Mouse (Mus musculus) spleen, postnatal 14 days (tissue): Measurements from ENCODE around the gene Nlgn1.

Source experiments
- DNase-seq, 2 experiments: peaks; one replicate each; pipeline ENCODE4 v3.0.0; 2021 to 2022; ENCODE audit warnings: low spot score in 2 of 2

Gene Nlgn1

DNA sequence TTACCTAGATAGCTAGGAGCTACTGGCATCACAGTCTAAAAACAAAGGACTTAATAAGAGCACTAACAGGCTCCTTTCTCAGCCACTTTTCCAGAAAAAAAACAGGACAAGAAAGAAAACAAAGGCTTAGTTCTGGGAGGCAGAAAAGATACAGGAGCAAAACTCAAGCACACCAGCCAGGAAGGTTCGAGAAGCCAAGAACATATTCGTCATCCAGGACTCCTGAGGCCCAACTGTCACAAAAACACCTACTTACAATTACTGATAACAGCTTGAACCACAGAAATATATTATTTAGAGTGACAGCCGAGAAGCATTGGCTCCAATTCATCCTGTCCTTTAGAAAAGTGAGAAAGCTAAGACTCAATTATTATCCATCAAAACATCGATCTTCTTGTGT, 281.5 kb downstream of the Nlgn1 start:
- no peak for DNase-seq

GRCm38 (mm10) chr3:26042966-26043365, 289.3 kb downstream of the Nlgn1 start:
- no peak for DNase-seq

DNA sequence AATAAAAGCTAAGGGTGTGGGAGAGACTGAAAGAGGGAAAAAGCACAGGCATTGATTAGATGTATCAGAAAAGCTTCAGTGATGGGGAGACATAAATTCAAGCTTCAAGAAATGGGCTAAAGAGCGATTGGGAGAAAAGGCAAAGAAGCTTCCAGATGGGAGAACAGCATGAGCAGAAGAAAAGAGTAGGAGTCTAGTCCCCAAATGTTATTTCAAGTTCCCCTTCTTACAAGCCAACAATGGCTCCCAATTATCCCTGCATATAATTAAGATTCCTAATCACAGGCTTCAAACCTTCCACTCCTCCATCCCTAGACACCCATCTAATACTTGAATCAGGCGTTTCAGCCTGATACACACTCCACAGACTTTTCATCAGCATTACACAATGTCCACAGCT, 292.6 kb downstream of the Nlgn1 start:
- no peak for DNase-seq

- no peak for DNase-seq
Measured at GRCm38 (mm10) chr3:26026025-26026424, 306.2 kb downstream of the Nlgn1 start.

GRCm38 (mm10) chr3:26023217-26023616, 309.0 kb downstream of the Nlgn1 start:
- DNase-seq: no peak

DNA sequence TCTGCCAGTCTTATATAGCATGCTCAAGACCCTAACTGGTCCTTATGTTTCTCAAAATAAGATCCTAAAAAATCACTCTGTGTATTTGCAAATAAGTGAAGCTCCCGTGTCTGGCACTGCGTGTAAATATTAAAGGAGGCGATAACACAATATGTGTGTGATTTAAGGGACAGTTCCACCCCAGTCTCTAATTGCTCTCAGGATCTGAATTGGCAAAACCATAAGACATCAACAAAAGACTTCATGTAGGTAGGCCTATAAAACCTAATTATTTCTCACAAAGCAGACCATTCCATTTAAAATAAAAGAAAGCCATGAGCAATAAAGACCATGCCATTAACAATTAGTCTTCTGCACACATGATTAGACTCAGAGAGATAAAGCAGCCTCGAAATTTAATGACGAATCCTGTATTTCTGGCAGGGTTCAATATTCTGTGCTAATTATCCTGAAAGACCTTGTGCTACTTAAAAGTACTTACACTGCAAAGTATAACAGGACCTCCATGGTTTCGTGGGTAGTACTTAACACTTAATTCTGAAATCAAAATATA, 310.6 kb downstream of the Nlgn1 start:
- DNase-seq: no peak

GRCm38 (mm10) chr3:26011310-26012078, 320.8 kb downstream of the Nlgn1 start:
- DNase-seq: no peak

DNA sequence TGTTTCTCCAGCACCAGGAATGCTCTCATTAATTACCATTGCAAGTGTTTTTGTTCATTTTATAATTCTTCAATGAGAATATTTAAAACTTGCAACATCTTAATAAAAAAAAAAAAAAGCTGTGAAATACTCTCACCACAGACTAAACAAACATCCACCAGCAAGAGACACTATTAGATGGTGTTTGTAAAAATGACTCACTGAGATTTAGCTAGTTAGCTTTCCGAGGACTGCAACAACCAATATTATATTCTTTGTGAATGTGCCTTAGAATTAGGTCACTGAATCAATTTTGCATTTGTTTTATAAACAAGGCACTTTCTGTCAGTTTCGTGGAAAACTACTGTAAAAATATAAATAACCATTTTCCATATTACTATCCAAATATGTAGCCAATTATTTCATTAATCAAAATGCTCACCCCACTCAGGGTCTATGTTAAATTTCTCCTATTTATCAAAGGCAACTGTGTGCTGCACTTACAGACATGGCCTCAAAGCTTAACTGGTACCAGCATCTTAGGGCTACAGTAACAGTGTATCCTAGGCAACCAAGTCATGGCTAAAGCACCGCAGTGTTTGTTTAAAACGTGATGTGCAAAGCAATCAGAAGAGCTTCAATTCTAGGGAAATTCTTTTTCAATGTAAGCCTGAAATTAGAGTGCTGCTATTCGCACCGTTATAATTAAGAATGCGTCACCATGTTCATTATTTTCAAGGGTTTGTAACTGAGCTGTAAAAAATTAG, 329.2 kb downstream of the Nlgn1 start:
- DNase-seq: no peak

DNA sequence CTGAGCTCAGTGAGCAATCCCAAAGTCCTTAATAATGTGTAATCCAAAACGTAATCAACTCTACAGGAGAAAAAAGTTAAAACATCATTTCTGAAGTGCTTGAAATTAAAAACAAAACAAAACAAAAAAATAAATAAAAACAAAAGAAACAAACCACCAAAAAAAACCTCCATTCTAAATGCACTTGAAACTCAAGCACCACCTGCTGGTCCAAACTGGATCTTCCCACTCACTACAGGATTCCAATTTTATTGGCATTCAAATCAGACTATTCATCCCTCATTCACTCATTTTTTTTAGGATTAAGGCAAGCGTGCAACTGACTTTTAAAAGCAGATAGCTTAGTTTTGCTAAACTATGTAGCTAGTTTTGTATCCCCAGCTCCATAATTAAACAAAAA, 329.9 kb downstream of the Nlgn1 start:
- DNase-seq: no peak

GRCm38 (mm10) chr3:25967546-25967945, 364.7 kb downstream of the Nlgn1 start:
- DNase-seq: no peak

DNA sequence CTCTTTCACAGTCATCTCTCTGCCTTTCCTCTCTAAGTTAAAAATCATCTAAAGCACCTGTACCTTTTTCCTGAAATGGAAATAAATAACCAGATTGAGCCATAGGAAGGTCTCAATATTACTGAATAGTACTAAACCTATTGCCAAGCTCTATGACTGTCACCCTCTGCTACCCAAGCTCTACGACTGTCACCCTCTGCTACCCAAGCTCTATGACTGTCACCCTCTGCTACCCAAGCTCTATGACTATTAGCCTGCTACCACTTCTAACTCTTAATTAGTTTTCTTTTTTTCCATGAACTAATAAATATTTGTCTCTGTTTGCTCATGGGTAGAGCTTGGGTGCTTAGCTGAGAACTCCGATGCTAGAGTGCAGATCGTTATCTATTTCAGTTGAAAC, 368.0 kb downstream of the Nlgn1 start:
- no peak for DNase-seq

- no peak for DNase-seq
Measured at GRCm38 (mm10) chr3:25963568-25963967, 368.7 kb downstream of the Nlgn1 start.

DNA sequence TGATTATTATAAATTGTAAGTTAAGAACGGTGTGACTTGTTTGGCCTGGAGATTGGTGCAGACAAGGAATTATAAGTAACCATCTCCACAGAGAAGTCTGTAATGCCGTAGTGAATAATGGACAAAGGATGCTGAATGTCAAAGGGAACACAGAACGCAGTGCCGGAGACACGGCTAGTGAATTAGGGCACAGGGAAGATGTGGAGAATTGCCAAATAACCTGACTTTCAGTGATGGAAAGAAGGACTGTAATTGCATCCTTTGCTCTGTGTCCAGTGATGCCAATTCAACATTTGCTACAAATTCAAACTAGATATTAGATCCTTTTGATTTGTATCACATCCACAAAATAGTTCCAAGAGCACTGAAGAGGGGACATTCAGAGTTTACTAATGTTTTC, 415.7 kb downstream of the Nlgn1 start:
- DNase-seq: no peak

GRCm38 (mm10) chr3:25914365-25915065, 417.7 kb downstream of the Nlgn1 start:
- DNase-seq: no peak

GRCm38 (mm10) chr3:25903140-25903809, 429.0 kb downstream of the Nlgn1 start:
- DNase-seq: no peak

DNA sequence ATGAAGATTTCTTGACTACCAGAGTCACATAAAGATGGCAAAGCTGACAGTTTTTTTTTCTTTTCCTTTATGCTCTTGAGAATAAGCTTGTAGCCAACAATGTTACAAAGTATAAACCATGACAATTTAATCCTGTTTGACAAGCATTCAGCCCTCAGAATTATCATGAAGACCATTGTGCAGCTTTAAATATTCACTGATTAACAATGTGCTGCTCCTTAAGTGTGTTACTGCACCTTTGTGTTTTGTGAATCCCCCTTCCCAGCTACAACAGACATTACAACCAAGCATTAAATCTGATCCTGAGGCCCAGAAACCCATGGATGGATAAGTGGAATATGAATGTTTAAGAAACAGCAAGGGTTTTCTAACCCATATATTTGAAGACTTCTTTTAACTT, 434.8 kb downstream of the Nlgn1 start:
- no peak for DNase-seq

- no peak for DNase-seq
Measured at GRCm38 (mm10) chr3:25884797-25885196, 447.5 kb downstream of the Nlgn1 start.

- no peak for DNase-seq
Measured at GRCm38 (mm10) chr3:25869161-25869560, 463.1 kb downstream of the Nlgn1 start.

GRCm38 (mm10) chr3:25858384-25858783, 473.9 kb downstream of the Nlgn1 start:
- no peak for DNase-seq

DNA sequence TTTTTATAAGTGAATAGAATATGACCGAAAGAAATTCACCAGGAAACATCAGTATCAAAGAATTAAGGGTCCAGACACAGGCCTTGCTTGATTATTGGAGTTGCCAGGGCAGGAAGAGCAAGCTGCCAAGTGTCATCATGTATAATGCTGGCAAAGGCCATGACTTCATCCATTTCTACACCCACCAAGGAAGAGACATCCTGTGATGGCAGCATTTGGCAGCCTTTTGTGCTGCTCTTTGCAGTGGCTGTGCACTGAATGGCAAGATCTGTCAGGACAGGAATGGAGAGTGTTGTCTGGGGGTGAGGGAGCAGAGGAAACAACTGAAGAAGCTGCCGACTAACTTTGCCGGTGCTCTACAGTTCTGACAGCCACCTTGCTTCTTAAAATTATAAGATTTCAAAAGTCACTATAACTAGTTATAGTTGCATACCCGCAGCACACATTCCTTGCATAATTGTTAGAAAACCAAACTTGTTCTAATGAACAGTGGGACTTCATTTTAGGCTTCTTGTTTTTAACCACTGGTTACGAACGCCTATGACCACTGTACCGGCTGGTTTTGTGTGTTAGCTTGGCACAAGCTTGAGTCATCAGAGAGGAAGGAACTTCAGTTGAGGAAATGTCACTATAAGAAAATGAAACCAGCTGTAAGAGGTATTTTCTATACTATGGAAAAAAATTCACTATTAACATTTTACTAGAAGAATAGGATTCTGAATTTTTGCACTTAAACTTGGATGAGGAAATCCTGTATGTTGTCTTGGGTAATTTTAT, 487.4 kb downstream of the Nlgn1 start:
- DNase-seq: no peak

- no peak for DNase-seq
Measured at GRCm38 (mm10) chr3:25830237-25830636, 502.0 kb downstream of the Nlgn1 start.
